Mouse (Mus musculus): ENCODE measurements around the gene Slamf9. TPM values are rescaled to one million over a fixed set of nuclear protein-coding genes. Genes with fewer than 3 reads are reported as not detected.

The Slamf9 gene
- polyA plus RNA-seq, 1 experiment from 2014 or later: 0.48 TPM

Other genes with a start within 250 kb of the Slamf9 start
- gene Atp1a4, start 216.9 kb upstream of the Slamf9 start, polyA plus RNA-seq (2014; fragmentation: Nextera tagmentation; extraction: Ambion mirVana): not detected in 2 replicates
- 30.1 and 36.7 TPM in 2 replicates for gene Igsf8, start 213.7 kb upstream of the Slamf9 start, polyA plus RNA-seq (2014; fragmentation: Nextera tagmentation; extraction: Ambion mirVana)
- 0.60 and 0.65 TPM in 2 replicates for gene Atp1a2, start 177.3 kb upstream of the Slamf9 start, polyA plus RNA-seq (2014; fragmentation: Nextera tagmentation; extraction: Ambion mirVana)
- 0.54 and 0.65 TPM in 2 replicates for gene Kcnj9, start 146.0 kb upstream of the Slamf9 start, polyA plus RNA-seq (2014; fragmentation: Nextera tagmentation; extraction: Ambion mirVana)
- 0.07 and 0.11 TPM in 2 replicates for gene Kcnj10, start 134.1 kb upstream of the Slamf9 start, polyA plus RNA-seq (2014; fragmentation: Nextera tagmentation; extraction: Ambion mirVana)
- gene Pigm, start 98.8 kb upstream of the Slamf9 start, polyA plus RNA-seq (2014; fragmentation: Nextera tagmentation; extraction: Ambion mirVana): 11.4 and 12.3 TPM in 2 replicates
- 36.8 and 46.6 TPM in 2 replicates for gene Igsf9, start 6.4 kb downstream of the Slamf9 start, polyA plus RNA-seq (2014; fragmentation: Nextera tagmentation; extraction: Ambion mirVana)
- gene Tagln2, start 24.7 kb downstream of the Slamf9 start, polyA plus RNA-seq (2014; fragmentation: Nextera tagmentation; extraction: Ambion mirVana): 56.7 and 61.7 TPM in 2 replicates
- gene Cfap45, start 45.4 kb downstream of the Slamf9 start, polyA plus RNA-seq (2014; fragmentation: Nextera tagmentation; extraction: Ambion mirVana): 0.47 and 0.65 TPM in 2 replicates
- 0.28 TPM in 1 of 2 replicates, not detected in the other for gene Vsig8, start 80.6 kb downstream of the Slamf9 start, polyA plus RNA-seq (2014; fragmentation: Nextera tagmentation; extraction: Ambion mirVana)
- gene Slamf8, start 115.2 kb downstream of the Slamf9 start, polyA plus RNA-seq (2014; fragmentation: Nextera tagmentation; extraction: Ambion mirVana): not detected in 2 replicates
- gene Fcrl6, start 127.2 kb downstream of the Slamf9 start, polyA plus RNA-seq (2014; fragmentation: Nextera tagmentation; extraction: Ambion mirVana): 0.11 and 0.24 TPM in 2 replicates
- gene Dusp23, start 157.6 kb downstream of the Slamf9 start, polyA plus RNA-seq (2014; fragmentation: Nextera tagmentation; extraction: Ambion mirVana): 9.7 and 10.1 TPM in 2 replicates
- gene Crp, start 222.7 kb downstream of the Slamf9 start, polyA plus RNA-seq (2014; fragmentation: Nextera tagmentation; extraction: Ambion mirVana): 0.17 TPM in 1 of 2 replicates, not detected in the other

All from embryonic facial prominence, embryonic 11.5 days (tissue).